Mouse (Mus musculus): ENCODE results near the gene Gng8.

The Gng8 gene

GRCm38 (mm10) chr7:16923283-16924036, 31.9 kb downstream of the Gng8 start:
- no peak for DNase-seq (ENCODE audit: low spot score in 2 of 2)

GRCm38 (mm10) chr7:16924037-16924834, 32.6 kb downstream of the Gng8 start, which contains the start of gene Calm3:
TSS of gene Calm3 (minus strand) at chr7:16924114.
- DNase-seq (ENCODE audit: low spot score in 2 of 2): peak; percentile 99 to 100

GRCm38 (mm10) chr7:16928341-16928740, 36.8 kb downstream of the Gng8 start:
- no peak for DNase-seq (ENCODE audit: low spot score in 2 of 2)

GRCm38 (mm10) chr7:16930850-16931249, 39.3 kb downstream of the Gng8 start:
- no peak for DNase-seq (ENCODE audit: low spot score in 2 of 2)

GRCm38 (mm10) chr7:16931968-16932627, 40.5 kb downstream of the Gng8 start:
- peak; percentile 60 to 84 for DNase-seq (ENCODE audit: low spot score in 2 of 2)

GRCm38 (mm10) chr7:16932704-16933577, 41.4 kb downstream of the Gng8 start:
- DNase-seq (ENCODE audit: low spot score in 2 of 2): no peak

GRCm38 (mm10) chr7:16937312-16937711, 45.7 kb downstream of the Gng8 start:
- DNase-seq (ENCODE audit: low spot score in 2 of 2): no peak

GRCm38 (mm10) chr7:16938117-16938791, 46.7 kb downstream of the Gng8 start:
- DNase-seq (ENCODE audit: low spot score in 2 of 2): no peak

- no peak for DNase-seq (ENCODE audit: low spot score in 2 of 2)
Measured at GRCm38 (mm10) chr7:16940292-16940691, 48.7 kb downstream of the Gng8 start.

- DNase-seq (ENCODE audit: low spot score in 2 of 2): no peak
Measured at GRCm38 (mm10) chr7:16942861-16943260, 51.3 kb downstream of the Gng8 start.

- DNase-seq (ENCODE audit: low spot score in 2 of 2): peak; percentile 79 to 81
Measured at GRCm38 (mm10) chr7:16944061-16944807, 52.6 kb downstream of the Gng8 start, which contains the start of gene Pnmal2. TSS of gene Pnmal2 (plus strand) at chr7:16944682.

- no peak for DNase-seq (ENCODE audit: low spot score in 2 of 2)
Measured at GRCm38 (mm10) chr7:16944808-16945315, 53.3 kb downstream of the Gng8 start.
